Mouse (Mus musculus) R1 (cell line): ENCODE data around the gene Col4a4.

ENCODE experiments used
- DNase-seq: peaks from one replicate; pipeline ENCODE4 v3.0.0-alpha.2; 2018; ENCODE audit warnings: low read depth, low spot score

Gene Col4a4

DNA sequence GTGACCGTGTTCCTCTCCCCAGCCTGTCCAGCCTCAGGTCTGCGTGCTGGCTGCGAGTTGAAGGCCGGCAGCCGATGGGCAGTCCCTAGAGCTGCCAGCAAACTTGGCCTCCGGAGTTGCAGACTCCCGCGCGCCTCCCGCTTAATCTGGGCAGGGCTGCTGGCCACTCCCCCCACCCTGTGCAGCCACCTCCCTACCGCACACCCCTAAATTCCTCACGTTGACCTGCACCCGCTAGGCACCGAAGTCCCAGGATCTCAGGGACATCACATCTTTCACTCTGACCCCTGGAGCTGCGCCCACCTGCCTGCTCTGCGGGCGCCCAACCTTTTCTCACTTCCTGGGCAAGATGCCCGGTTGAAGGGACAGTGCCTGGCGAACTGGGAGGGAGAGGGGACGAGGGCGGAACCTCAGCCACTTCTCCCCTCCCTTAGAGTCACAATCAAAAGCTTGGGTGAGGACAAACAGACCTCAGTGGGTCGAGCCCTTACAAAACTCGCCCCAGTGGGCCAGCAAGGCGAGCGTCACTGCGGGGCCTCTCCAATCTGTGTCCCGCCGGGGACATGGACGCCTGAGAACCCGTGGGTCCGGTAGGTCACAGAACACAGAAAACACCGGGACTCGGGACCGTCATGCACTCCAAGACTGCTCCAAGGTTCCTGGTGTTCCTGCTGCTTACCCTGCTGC, at the start of gene Col4a4, which contains the start of gene Col4a3:
TSS of gene Col4a4 (minus strand) at position 137 of the 687 bp plus-strand sequence.
TSS of gene Col4a3 (plus strand) at position 209 of the 687 bp plus-strand sequence.
- no peak for DNase-seq

DNA sequence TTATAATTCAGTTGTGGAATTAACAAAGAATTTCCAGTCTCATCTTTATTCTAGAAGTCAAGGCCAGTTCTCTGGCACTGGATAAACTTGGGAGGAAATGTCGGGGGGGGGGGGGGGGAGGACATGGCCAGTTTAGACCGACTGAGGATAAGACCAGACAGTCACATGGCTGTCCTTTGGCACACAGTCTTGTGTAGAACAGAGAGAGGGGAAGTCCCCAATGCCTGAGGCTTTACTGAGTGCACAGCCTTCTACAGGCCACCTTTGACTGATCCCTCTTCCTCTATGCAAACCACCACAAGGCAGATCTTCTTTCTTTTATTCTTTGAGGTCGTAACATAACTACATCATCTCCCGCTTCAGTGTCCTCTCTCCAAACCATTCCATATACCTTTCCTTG, 49.7 kb upstream of the Col4a4 start:
- no peak for DNase-seq

DNA sequence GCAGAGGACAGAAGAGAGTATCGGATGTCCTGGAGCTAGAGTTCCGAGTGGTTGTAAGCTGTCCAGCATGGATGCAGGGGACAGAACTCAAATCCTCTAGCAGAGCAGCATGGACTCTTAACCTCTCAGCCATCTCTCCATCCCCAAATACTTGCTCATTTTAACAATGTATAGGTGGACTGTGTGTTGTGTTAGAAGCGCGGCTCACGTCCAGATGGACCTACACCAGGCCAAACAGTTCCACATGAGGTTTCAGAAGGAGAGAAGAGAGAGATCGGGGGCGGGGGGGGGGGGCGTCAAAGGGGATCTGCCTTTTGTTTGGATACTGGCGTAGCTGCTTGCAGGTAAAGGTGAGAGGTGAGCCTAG, 48.6 kb upstream of the Col4a4 start:
- DNase-seq = no peak

DNA sequence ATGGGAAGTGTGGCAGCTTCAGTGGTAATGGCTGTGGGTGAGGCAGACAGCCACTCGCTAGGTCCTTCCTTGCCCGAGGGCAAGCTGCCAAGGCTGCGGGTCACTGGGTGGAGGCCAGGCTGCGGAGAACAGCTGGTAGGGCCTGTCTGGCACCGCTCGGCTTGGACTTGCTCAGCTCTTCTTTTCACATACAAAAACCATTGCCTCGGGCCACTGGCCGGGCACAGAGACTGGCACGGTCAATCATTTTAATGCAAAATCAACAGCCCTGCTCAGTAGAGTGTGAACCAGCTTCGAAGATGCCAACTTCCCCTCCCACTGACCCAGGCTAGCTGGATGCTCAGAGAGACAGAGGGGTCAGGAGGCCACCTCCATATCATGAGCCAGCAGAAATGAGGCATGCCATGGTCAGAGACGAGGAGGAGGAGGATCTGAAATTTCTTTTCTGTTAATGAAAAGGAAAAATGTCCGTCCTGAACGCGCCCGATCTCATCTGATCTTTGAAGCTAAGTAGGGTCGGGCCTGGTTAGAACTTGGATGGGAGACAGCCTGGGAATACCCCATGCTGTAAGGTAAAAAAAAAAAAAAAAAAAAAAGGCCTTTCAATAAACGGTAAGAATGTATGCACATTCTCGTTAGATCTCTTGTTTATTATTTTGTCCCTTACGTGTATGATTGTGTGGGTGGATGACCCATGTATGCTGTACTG, 48.0 kb upstream of the Col4a4 start:
- DNase-seq = no peak

DNA sequence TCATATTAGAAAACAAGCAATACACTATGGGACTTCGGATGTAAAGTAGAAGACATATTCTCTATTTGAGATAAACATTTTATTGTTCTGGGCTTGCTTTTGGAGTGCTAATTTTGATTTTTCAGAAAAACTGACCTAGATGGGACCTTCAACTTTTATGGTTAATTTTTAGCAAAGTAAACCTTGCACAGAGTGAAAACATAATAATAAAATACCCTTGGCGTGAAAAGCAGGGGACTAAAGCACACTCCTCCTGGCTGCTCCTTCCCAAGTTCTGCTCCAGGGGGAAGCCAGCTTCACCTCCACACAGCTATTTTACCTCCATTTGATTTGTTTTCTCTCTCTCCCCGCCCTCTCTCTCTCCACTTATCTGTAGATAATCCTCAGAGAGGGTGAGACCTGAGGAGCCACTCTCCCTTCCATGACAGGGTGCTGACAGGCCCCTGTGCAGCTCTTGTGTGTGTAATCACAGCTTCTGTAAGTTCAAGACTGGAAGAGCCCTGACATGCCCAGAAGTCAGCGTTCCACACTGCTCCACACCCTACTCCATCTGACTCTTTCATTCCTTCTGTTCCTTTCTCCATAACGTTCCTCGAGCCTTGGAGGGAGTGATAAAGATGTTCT, 44.6 kb upstream of the Col4a4 start:
- DNase-seq = no peak

DNA sequence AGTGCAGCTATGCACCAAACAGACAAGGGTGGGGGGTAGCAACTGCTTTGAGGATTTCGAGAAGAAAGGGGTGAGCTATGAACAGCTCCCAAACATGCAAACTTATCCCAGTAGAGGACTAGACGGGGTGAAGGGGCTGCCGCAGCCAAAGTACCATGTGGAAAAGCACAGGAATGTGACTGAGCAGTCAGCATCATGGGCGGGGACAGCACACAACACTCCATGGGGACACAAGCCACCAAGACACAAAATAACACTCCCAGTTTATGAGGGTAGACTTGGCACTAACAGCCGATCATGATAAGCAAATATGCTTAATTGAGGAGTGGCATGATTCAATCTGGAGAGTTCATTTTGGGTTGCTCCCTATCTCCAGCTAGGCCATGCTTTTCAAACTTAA, 42.8 kb upstream of the Col4a4 start:
- DNase-seq = no peak

DNA sequence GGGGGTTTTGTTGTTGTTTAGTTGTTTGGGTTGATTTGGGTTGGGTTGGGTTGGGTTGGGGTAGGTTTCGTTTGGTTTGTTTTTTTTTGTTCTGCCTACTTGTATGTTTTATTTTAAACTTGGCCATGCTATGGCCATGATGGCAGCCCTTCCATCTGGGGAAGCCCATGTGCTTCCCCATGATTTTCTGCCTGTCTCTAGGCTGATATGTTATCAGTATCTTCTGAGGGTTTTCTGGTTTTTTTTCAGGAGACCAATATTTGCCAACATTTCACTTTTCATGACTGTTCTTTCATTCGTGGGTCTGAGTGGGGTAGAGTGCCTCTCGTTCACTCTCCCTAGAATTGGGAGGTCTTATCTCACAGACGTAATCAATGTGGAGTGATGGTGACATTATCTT, 41.0 kb upstream of the Col4a4 start:
- no peak for DNase-seq

DNA sequence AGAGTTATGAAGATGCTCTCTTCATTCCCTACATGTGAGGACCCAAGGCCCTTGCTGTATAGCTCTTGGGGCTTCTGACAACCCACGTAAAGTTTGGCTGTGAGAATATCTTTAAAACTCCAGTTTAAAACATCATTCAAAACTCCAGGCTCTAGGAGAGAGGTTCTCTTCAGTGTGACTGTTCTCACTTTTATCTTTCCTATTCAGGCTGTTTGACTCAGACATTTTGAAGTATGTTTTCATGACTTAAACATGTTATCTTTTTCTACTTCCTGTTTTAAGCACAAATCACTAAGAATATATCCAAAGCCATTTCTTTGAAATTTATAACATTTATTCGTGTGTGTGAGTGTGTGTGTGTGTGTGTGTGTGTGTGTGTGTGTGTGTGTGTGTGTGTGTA, 38.8 kb upstream of the Col4a4 start:
- no peak for DNase-seq

DNA sequence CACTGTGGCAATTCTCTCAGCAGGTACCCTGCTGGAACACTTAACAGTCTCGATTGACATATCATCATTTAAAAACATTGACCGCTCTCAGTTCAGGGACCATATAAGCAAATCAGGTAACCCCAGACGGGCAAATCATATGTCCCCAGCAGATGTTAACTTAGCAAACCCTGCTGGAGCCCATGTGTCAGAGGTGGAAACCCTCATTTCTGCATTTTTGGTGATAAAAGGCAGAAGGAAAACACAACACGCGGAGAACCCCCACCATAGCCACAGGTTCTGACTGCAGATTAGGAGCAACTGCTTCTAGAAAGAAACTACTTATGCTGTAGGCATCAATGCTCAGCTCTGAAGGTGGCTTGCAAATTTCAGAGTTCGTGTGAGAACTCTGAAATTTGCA, 38.3 kb upstream of the Col4a4 start:
- DNase-seq = no peak

DNA sequence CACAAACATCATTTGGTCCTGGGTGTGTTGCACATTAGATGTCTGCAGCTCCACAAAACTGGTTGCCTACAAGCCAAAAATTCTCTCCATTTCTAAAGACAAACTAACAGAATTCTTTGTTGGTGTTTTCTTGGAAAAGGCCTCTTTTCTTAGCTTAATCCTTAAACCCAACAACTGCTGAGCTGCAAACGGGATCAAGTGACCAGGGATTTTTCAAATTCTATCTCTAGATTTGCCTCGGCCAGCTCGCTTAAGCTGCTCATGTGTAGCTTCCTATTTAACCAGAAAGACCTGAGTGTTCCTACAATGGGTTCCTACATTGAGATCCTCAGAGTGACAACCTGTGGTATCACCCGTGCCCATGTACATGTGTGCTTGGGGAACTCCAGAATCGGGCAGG, 33.3 kb upstream of the Col4a4 start:
- no peak for DNase-seq

DNA sequence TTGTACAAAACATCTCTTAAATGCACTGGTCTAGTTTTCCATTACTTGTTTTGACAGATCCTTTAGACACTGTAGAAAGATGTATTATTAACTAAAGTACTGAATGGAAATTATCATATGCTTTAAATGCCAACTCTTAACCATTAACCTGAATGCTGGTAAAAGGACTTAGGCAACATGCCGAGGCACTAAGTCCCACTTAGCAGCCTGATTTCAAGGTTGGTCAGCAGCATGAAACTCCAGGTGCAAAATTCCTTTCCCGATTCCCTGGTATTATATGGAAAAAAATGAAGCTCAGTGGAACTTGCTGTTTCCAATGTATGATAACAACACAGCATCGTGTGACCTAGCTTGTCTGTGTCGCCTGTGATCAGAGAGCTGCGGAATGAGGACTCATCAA, 31.9 kb upstream of the Col4a4 start:
- DNase-seq = no peak

DNA sequence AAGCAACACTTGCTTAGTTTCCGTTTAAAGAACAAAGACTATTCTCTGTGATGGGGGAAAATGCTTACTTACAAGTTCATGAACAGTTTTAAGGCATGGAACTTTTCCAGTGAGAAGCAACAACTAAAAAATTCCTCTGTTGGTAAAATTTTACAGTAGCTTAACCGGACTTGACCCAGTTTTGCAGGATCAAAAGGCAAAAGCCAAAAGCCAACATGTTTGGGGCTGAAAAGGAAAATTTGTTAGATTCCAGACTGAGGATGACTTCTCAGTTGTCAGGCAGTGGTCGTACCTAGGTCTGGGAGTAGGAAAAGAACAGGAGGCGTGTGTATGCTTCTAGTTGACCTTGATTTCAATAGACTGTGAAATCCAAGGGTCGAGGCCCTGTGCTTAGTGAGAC, 31.4 kb upstream of the Col4a4 start:
- no peak for DNase-seq

DNA sequence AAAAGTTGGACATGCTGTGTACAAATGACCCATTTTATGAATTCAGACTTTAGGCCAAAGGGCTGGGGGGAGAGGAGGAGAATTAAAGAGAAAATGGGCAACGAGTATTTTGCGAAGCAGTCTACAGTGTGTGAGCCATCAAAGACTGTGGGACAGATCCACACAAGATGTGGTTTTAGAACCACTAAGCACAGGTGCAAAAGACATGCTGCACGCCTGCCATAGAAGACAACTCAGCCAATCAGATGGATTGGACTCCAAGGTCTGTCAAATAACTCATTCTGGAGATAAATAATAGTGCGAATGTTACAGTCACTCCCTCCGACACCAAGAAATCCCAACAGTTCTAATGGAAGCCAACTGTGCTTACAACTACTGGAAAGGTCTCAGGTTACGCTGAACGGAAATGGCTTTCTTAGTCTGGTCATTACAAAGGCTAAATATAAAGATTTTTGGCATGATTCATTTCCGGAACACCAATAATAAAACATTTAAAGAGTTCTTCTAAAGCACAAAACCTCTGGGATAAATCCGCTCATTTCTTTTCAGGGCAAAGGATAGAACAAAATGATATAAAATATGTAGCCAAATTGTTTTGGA, 25.5 kb upstream of the Col4a4 start:
- no peak for DNase-seq

DNA sequence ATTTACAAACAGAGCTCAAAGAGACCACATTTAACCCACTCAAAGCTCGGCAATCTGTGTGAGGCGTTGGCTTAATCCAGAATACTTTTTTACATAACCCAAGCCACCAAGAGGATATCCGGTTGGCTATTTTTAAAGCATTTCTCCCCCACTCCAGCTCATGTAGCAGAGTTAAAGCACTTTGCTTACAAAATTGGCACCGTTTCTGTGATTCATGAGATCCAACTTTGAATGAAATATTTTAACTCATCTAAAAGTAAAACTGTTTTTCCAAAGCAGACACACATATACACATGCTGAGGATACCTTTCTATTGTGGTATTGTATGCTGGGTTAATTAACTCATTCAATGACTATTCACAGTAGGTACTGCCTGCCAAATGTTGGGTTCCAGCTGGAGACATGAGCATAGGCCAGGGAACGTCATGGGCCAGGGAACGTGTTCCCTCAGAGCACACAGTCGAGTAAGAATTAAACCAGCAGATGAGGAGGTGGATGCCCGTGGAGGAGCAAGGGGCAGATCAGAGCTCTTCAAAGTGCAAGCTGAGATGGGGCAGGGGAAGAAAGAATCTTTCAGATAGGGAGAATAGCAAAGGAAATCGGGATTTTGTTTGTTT, 22.1 kb upstream of the Col4a4 start:
- DNase-seq = no peak

DNA sequence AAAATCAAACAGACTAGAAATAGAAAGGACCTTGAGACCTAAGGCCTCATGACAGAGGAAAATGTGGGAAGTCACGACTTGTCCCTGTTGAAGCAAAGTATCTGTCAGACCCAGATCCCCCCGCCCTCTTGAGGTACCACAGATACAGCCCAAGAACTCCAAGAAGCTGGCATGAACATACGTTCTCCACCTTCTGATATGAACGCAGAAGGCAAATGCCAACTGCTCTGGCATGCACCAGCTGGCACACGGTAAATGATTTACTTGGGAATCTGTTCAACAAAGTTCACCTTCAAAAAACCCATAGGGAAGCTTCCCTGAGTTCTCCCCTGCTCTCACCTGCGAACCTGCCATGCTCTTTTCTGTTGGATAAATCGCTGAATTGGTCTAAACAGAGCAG, 19.2 kb upstream of the Col4a4 start:
- DNase-seq = no peak

DNA sequence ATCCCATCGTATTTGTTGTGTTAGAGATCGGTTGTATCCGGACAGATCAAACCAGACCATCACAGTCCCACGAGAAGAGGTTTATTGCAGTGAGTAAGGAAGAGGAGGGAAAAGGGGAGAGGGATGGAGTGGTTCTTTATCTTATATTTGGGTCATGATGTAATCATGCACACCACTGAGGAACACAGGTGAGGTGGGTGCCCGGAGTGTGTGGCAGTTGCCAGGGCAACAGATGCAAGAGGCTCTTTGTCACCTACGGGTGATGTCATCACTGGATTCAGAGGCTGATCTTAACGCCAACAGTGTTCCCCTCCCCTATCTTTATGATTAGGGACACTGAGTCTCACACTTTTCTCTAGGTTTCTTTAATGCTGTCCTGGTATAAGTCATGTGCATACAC, 18.7 kb upstream of the Col4a4 start:
- no peak for DNase-seq

DNA sequence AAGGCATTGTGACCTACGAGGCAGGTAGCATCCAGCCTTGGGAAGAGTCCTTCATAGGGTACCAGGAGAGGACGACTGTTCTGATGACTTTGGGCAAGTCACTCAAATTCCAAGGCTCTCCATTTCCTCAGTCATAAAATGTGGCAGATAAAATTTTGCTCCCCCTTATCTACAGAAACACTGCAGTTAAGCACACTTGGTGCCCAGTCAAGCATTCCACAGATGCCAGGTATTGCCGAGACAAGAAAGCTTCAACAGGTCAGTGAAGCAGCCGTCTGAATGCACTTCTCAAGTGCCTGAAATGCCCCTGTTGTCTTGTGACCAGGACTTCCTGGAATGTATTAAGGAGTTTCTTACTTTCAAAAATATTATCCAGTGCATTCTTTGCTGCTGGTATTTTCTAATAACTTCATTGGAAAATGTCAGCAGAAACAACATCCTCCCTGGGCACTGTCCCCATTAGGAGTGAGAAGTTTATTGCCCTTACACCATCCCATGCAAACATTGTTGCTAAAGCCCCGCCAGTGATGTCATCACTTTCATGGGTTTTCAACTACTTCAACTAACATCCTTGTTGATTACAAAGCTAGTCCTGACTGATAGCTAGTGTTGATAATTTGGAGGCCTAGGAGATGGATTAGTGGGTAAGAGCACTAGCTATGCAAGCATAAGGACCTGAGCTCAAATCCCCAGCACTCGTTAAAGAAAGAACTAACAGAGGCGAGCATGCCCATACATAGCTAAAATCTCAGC, 16.7 kb upstream of the Col4a4 start:
- DNase-seq = no peak

DNA sequence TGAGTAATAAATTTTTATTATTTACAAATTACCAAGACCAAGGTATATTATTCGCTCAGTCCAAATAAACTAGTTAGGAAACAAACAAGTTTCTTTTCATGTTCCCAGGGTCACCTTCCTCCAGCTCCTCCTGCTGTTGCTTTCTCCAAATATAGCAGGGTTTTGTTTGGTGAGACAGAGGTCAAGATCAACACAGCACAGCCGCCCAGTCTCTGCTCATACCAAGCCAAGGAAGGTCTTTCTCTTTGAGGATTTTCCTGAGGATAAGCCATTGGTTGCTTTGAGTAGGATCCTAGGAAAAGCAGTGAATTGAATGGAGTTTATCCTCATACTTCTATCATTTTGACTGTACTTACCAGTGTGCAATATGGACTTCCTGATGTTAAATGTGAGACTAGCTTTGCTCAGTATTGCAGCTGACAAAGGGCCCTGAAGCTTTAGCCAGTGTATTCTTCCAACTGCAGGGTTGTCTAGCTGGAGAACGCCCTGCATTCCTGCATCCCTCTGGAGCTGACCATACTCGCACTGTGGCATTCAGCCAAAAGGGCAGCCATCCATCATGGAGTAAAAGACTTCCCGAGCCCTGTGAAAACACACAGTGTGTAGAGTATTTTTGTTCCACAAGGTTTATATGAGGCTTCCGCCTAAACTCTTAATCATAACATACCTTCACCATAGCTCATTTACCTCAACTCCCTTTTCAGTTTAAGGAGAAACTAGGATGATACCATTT, 10.4 kb upstream of the Col4a4 start:
- no peak for DNase-seq

DNA sequence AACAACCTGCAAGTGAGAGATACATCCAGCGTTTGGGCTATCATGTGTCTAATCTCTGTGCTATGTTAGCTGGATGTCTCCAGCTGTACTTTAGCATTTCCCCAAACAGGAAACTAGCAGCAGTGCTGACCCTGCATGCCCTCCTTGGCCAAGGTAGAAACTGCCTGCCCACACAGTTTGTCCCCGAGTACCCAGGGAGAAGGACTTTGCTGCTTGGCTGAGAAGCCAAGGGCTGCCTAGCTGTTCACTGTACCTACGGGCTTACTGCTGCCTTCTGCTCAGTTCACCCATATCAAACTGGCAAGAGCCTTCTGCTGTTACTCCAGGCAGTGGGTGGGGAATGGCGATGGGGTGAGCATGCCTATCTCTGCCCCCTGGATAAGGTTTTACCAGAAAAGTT, 3.6 kb upstream of the Col4a4 start:
- no peak for DNase-seq

DNA sequence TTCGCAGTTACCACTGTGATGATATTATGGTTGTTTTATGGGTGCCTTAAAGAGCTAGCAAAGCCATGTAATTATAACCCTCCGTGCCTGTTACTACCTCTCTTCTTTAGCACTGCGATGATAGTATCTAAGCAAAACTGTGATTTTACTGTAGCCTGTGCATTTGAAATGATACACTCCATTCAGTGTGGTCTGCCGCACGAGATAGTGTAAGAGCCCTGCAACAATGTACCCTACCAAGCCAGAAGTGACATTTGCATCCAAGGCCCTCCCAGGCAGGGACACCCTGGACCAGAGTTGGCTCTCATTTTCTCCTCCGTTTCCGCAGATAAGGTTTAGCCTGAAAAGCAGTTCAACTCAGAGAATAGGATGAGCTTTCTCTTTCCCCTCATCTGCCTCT, 668 bp downstream of the Col4a4 start:
- no peak for DNase-seq

DNA sequence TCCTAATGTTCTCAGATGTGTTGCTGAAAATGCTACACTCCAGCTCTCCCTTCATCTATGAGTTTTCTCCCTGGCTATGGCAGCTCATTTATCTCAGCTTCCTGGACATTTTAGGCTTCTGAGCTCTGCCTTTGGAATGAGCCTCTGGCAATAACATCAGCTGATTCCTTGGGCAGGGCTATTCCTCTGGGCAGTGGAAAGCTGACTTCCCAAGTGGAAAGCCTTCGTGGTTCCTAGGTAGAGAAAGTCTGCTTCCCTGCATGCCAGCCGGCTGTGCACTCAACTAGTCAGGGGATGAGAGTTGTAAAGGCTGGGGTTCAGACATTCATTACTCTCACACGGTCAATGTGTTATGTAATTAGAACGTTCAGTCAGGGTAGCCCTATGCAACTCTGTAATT, 8.3 kb downstream of the Col4a4 start:
- DNase-seq = no peak
